In the genomic region with DNA sequence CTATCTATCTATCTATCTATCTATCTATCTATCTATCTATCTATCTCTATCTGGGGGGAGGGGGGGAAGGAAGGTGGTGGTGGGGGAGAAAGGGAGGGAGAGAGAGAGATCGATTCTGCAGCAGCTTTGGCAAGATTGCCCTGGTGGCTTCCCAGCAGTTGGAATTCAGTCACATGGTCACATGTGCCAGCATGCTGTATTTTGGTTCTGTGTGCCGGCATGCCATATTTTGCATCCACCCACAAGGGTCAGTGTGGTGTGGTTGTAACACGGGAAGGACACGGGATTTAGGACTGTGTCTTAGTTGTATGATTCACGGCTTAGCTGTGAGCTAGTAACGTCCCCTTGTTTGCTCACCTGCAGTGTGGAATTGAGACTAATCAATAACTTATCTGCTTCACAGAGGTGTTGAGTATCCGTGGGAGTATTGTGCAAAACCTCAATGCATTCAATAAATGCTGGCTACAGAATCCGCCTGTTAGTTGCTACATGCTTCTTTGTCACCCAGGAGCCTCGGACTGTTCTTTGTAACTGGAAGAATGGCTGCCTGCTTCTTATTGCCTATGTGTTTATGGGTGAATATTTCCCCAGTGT, we compare ENCODE assay signal across 28 mouse cellular contexts. TPM values are rescaled to one million over a fixed set of nuclear protein-coding genes. Genes with fewer than 3 reads are reported as not detected.
DNase-seq lines count a peak whose midpoint lies in the region; ATAC-seq and TF ChIP-seq lines count a peak whose summit lies in the region.
"Had no signal": no experiment of that assay in that cellular context is flagged by ENCODE, and none has a peak within 500 bp of the region (broad histone marks: within the 10 kb centered on the region; RNA-seq: fewer than 3 reads in every experiment).

No protein-coding gene starts in this region.

- H3K27ac ChIP-seq in gastrocnemius, adult 2 months = peak overlapping the region; percentile 79
- no peak overlapping the region for H3K27ac ChIP-seq in liver, postnatal 0 days (ENCODE audit: low read depth)
- H3K27ac ChIP-seq in stomach, embryonic 15.5 days = 0 out of 2 replicates have a peak overlapping the region, but pooled peaks have one; percentile 31
- H3K27ac ChIP-seq: embryonic facial prominence, embryonic 12.5 days; embryonic facial prominence, embryonic 15.5 days; heart, adult 2 months; heart, embryonic 10.5 days; heart, embryonic 13.5 days; hindbrain, embryonic 14.5 days; hindbrain, postnatal 0 days had no signal

- no peak for TF ChIP-seq CTCF in gastrocnemius, adult 2 months (IDR thresholded peaks at IDR 0.05)
- no peak for TF ChIP-seq CTCF in liver, postnatal 0 days (IDR thresholded peaks at IDR 0.05; ENCODE audit: low read depth)

- intact Hi-C loops in gastrocnemius, adult 2 months (cut with DNase I) = no loop called here

- H3K27me3 ChIP-seq in liver, postnatal 0 days (ENCODE audit: insufficient read depth, low read length) = 0 out of 2 replicates have a peak, but pooled peaks cover 5% of the 10 kb centered on the region
- no peaks in the 10 kb centered on the region for H3K27me3 ChIP-seq in stomach, embryonic 15.5 days (replicated peaks)
- H3K27me3 ChIP-seq: CH12.LX; embryonic facial prominence, embryonic 12.5 days; embryonic facial prominence, embryonic 15.5 days; heart, embryonic 13.5 days; Patski had no signal

- H3K9me3 ChIP-seq in liver, postnatal 0 days (ENCODE audit: low read length) = no peaks in the 10 kb centered on the region
- no peaks in the 10 kb centered on the region for H3K9me3 ChIP-seq in stomach, embryonic 15.5 days
- H3K9me3 ChIP-seq: embryonic facial prominence, embryonic 15.5 days; G1E; heart, embryonic 10.5 days; heart, embryonic 13.5 days had no signal

- 54% methylated on average over 9 of the region's 9 CpGs for WGBS in liver, postnatal 0 days (ENCODE audit: insufficient replicate concordance)
- 58% methylated on average over 9 of the region's 9 CpGs for WGBS in stomach, embryonic 15.5 days

- ATAC-seq in liver, postnatal 0 days = peak; percentile 73
- ATAC-seq in stomach, embryonic 15.5 days (ENCODE audit: insufficient read depth, low FRiP score, low read depth) = no peak; the same call in 1 of the 2 replicates
- ATAC-seq: forebrain, embryonic 14.5 days; forebrain, postnatal 0 days; hindbrain, postnatal 0 days; Patski had no signal

- 0 out of 2 replicates have a peak, but pooled peaks cover 6% of the 10 kb centered on the region for H3K36me3 ChIP-seq in liver, postnatal 0 days (replicated peaks; ENCODE audit: insufficient read depth, low read length)
- peaks cover 20% of the 10 kb centered on the region; the same call in 1 of the 2 replicates for H3K36me3 ChIP-seq in stomach, embryonic 15.5 days

- 0 out of 2 replicates have a peak, but pooled peaks have one; percentile 30 for TF ChIP-seq EP300 in liver, postnatal 0 days (IDR thresholded peaks at IDR 0.05; ENCODE audit: low read depth)

- no peaks in the 10 kb centered on the region for H3K4me1 ChIP-seq in liver, postnatal 0 days (ENCODE audit: insufficient read depth)
- H3K4me1 ChIP-seq in stomach, embryonic 15.5 days = no peaks in the 10 kb centered on the region
- H3K4me1 ChIP-seq: embryonic facial prominence, embryonic 12.5 days; embryonic facial prominence, embryonic 15.5 days; heart, embryonic 13.5 days had no signal

- no peak for DNase-seq in gastrocnemius, adult 2 months
- DNase-seq in gastrocnemius, postnatal 25 days = no peak
- peak; percentile 17 for DNase-seq in liver, postnatal 0 days
- no peak for DNase-seq in liver
- DNase-seq in right cerebral cortex, postnatal 4 days = no peak
- DNase-seq: adrenal gland, postnatal 10 days; adrenal gland, postnatal 36 days; cerebellum, adult 18-20 months; cerebellum, adult 9-10 months; cerebellum, postnatal 14 days; forebrain, postnatal 0 days; gastrocnemius, postnatal 36 days; heart, adult 2 months; heart, postnatal 14 days; heart, postnatal 4 days had no signal

- no peak overlapping the region for H3K4me3 ChIP-seq in gastrocnemius, adult 2 months
- H3K4me3 ChIP-seq in liver, postnatal 0 days (ENCODE audit: low read depth, low read length) = no peak overlapping the region
- no peak overlapping the region for H3K4me3 ChIP-seq in stomach, embryonic 15.5 days (replicated peaks)
- H3K4me3 ChIP-seq: embryonic facial prominence, embryonic 12.5 days; embryonic facial prominence, embryonic 15.5 days; heart, adult 2 months; heart, embryonic 10.5 days; heart, embryonic 13.5 days had no signal

- no peak overlapping the region for H3K4me2 ChIP-seq in liver, postnatal 0 days (ENCODE audit: low read depth, low read length)
- no peak overlapping the region for H3K4me2 ChIP-seq in stomach, embryonic 15.5 days
- H3K4me2 ChIP-seq: embryonic facial prominence, embryonic 12.5 days; embryonic facial prominence, embryonic 15.5 days; heart, embryonic 13.5 days; hindbrain, embryonic 14.5 days had no signal

- no peak overlapping the region for H3K9ac ChIP-seq in liver, postnatal 0 days (replicated peaks)
- H3K9ac ChIP-seq in stomach, embryonic 15.5 days = no peak overlapping the region
- H3K9ac ChIP-seq: embryonic facial prominence, embryonic 12.5 days; embryonic facial prominence, embryonic 15.5 days; forebrain, postnatal 0 days; heart, embryonic 13.5 days; hindbrain, embryonic 14.5 days had no signal

RNA-seq across cellular contexts. Expression of gene Slc4a3, which starts 7.4 kb away (rescaled TPM):
- 10 to 100 TPM in 1 of 2 experiments, 1 to 10 TPM in 1; 7.2 to 11.9 TPM for total RNA-seq in gastrocnemius, adult 2 months (2021)
- 1 to 10 TPM; 4.3 to 5.0 TPM for total RNA-seq in gastrocnemius, postnatal 25 days (2021)
- 0.40 and 0.42 TPM in 2 replicates for polyA plus RNA-seq in liver, postnatal 0 days (2015; fragmentation: Nextera tagmentation; extraction: Ambion mirVana)
- 17.7 and 18.2 TPM in 2 replicates for polyA plus RNA-seq in stomach, embryonic 15.5 days (2015; fragmentation: Nextera tagmentation; extraction: Ambion mirVana)
- total RNA-seq: granulocyte monocyte progenitor cell, adult 5-6 weeks had no signal
- polyA plus RNA-seq: G1E had no signal

RNA-seq across cellular contexts. Expression of gene Stk11ip, which starts 17.4 kb away (rescaled TPM):
- 1 to 10 TPM; 6.2 to 8.4 TPM for total RNA-seq in gastrocnemius, adult 2 months (2021)
- total RNA-seq in gastrocnemius, postnatal 25 days (2021) = 1 to 10 TPM; 5.3 to 5.6 TPM
- 3.3 TPM in 2 replicates for polyA plus RNA-seq in liver, postnatal 0 days (2015; fragmentation: Nextera tagmentation; extraction: Ambion mirVana)
- polyA plus RNA-seq in stomach, embryonic 15.5 days (2015; fragmentation: Nextera tagmentation; extraction: Ambion mirVana) = 16.1 and 18.1 TPM in 2 replicates

RNA-seq across cellular contexts. Expression of gene Inha, which starts 31.8 kb away (rescaled TPM):
- 1 to 10 TPM; 1.3 to 2.2 TPM for total RNA-seq in gastrocnemius, adult 2 months (2021)
- 1 to 10 TPM; 3.8 to 4.1 TPM for total RNA-seq in gastrocnemius, postnatal 25 days (2021)
- polyA plus RNA-seq in liver, postnatal 0 days (2015; fragmentation: Nextera tagmentation; extraction: Ambion mirVana) = 0.33 and 0.36 TPM in 2 replicates
- 8.0 and 9.6 TPM in 2 replicates for polyA plus RNA-seq in stomach, embryonic 15.5 days (2015; fragmentation: Nextera tagmentation; extraction: Ambion mirVana)
- total RNA-seq: CH12.LX; G1E; granulocyte monocyte progenitor cell, adult 5-6 weeks had no signal
- polyA plus RNA-seq: G1E had no signal

RNA-seq across cellular contexts. Expression of gene Obsl1, which starts 32.4 kb away (rescaled TPM):
- total RNA-seq in gastrocnemius, adult 2 months (2021) = 10 to 100 TPM; 28.4 to 41.4 TPM
- 10 to 100 TPM; 37.7 to 52.8 TPM for total RNA-seq in gastrocnemius, postnatal 25 days (2021)
- polyA plus RNA-seq in liver, postnatal 0 days (2015; fragmentation: Nextera tagmentation; extraction: Ambion mirVana) = 3.4 and 4.5 TPM in 2 replicates
- polyA plus RNA-seq in stomach, embryonic 15.5 days (2015; fragmentation: Nextera tagmentation; extraction: Ambion mirVana) = 75.1 and 84.0 TPM in 2 replicates
- total RNA-seq: granulocyte monocyte progenitor cell, adult 5-6 weeks had no signal
- polyA plus RNA-seq: G1E had no signal

RNA-seq across cellular contexts. Expression of gene Tmem198, which starts 59.4 kb away (rescaled TPM):
- total RNA-seq in gastrocnemius, adult 2 months (2021) = not detected
- under 1 TPM; 0.36 to 0.43 TPM for total RNA-seq in gastrocnemius, postnatal 25 days (2021)
- 0.08 TPM in 1 of 2 replicates, not detected in the other for polyA plus RNA-seq in liver, postnatal 0 days (2015; fragmentation: Nextera tagmentation; extraction: Ambion mirVana)
- 2.3 and 2.7 TPM in 2 replicates for polyA plus RNA-seq in stomach, embryonic 15.5 days (2015; fragmentation: Nextera tagmentation; extraction: Ambion mirVana)
- total RNA-seq: gastrocnemius, adult 8-10 months; granulocyte monocyte progenitor cell, adult 5-6 weeks had no signal
